Mouse (Mus musculus) embryonic facial prominence, embryonic 11.5 days (tissue): ENCODE results near the gene Vasp. TPM values are rescaled to one million over a fixed set of nuclear protein-coding genes. Genes with fewer than 3 reads are reported as not detected.
A peak's percentile ranks its signal among the peaks of the same experiment; 100 is the strongest.

Experiments
- ATAC-seq: fragments of 200-750 bp; cut with Nextera tagmentation; replicated peaks from 2 replicates; pipeline ENCODE4 v1.8.0; 2017; ENCODE audit warnings: low read depth; ENCODE audit not compliant: insufficient number of reproducible peaks, low FRiP score, low TSS enrichment
- DNase-seq: peaks from one replicate; pipeline ENCODE4 v3.0.0-alpha.2; 2015; ENCODE audit warnings: low spot score
- H3K27ac ChIP-seq: fragments of 300-500 bp; sonication (generic); replicated peaks from 2 replicates; pipeline ENCODE4 v1.5.1; 2014; ENCODE audit warnings: mild to moderate bottlenecking, low read depth, low read length, control low read depth
- H3K27me3 ChIP-seq: fragments of 300-500 bp; sonication (generic); 2 replicates; pipeline ENCODE4 v1.6.1; 2014; ENCODE audit warnings: mild to moderate bottlenecking, low read length, moderate library complexity, mixed read lengths; ENCODE audit not compliant: control insufficient read depth, insufficient read depth
- H3K36me3 ChIP-seq: fragments of 300-500 bp; sonication (generic); replicated peaks from 2 replicates; pipeline ENCODE4 v1.6.1; 2014; ENCODE audit warnings: low read depth, mild to moderate bottlenecking, low read length, moderate library complexity, mixed read lengths; ENCODE audit not compliant: control insufficient read depth, insufficient read depth
- H3K4me1 ChIP-seq: fragments of 300-500 bp; sonication (generic); 2 replicates; pipeline ENCODE4 v1.6.1; 2014; ENCODE audit warnings: low read length, mixed read lengths; ENCODE audit not compliant: control insufficient read depth, insufficient read depth
- H3K4me2 ChIP-seq: fragments of 300-500 bp; sonication (generic); 2 replicates; pipeline ENCODE4 v1.6.1; 2014; ENCODE audit warnings: low read depth, mild to moderate bottlenecking, control low read depth, low read length, moderate library complexity
- H3K4me3 ChIP-seq: fragments of 300-500 bp; sonication (generic); 2 replicates; pipeline ENCODE4 v1.5.1; 2014; ENCODE audit warnings: low read depth, low read length, control low read depth
- H3K9ac ChIP-seq: fragments of 300-500 bp; sonication (generic); replicated peaks from 2 replicates; pipeline ENCODE4 v1.6.1; 2014; ENCODE audit warnings: mild to moderate bottlenecking, control low read depth, low read length
- H3K9me3 ChIP-seq: fragments of 300-500 bp; sonication (generic); replicated peaks from 2 replicates; pipeline ENCODE4 v1.6.1; 2016; ENCODE audit warnings: mild to moderate bottlenecking, low read length, inconsistent platforms, mixed read lengths; ENCODE audit not compliant: control insufficient read depth
- WGBS: fragments of 180-500 bp; shearing (Covaris S2); extraction: QIAGEN DNeasy Blood & Tissue Kit; methylation state at CpG from one replicate; pipeline ENCODE4 v1.1.7; 2014; 5-methylcytosine and 5-hydroxymethylcytosine counted together
- polyA plus RNA-seq: library from polyadenylated mRNA; unstranded; fragments of >200 nt; fragmentation: Nextera tagmentation; extraction: Ambion mirVana; gene quantifications from 2 replicates; pipeline ENCODE4 v1.2.1, GENCODE M21; 2014

Gene Vasp
- polyA plus RNA-seq, 1 experiment from 2014 or later, result 53.2 TPM

GRCm38 (mm10) chr7:19305796-19306765, 34.5 kb upstream of the Vasp start:
- DNase-seq (no peak), ATAC-seq (no peak)
- H3K27ac ChIP-seq, result no peak overlapping the region
- H3K9me3 ChIP-seq, result no peaks in the 10 kb centered on the region
- H3K4me2 ChIP-seq, result no peak overlapping the region
- peaks cover 6% of the 10 kb centered on the region for H3K4me1 ChIP-seq
- H3K9ac ChIP-seq, result no peak overlapping the region
- no peak overlapping the region for H3K4me3 ChIP-seq
- H3K27me3 ChIP-seq, result peaks cover 45% of the 10 kb centered on the region
- H3K36me3 ChIP-seq, result no peaks in the 10 kb centered on the region
- 45% methylated on average over 16 of the region's 16 CpGs for WGBS

GRCm38 (mm10) chr7:19305413-19305735, 33.8 kb upstream of the Vasp start:
- H3K9ac ChIP-seq, result no peak overlapping the region
- DNase-seq, result no peak
- peaks cover 45% of the 10 kb centered on the region for H3K27me3 ChIP-seq
- ATAC-seq, result no peak
- H3K27ac ChIP-seq, result no peak overlapping the region
- no peaks in the 10 kb centered on the region for H3K36me3 ChIP-seq
- no peak overlapping the region; the same call in none of the 2 replicates for H3K4me2 ChIP-seq
- H3K4me1 ChIP-seq, result peaks cover 6% of the 10 kb centered on the region
- 7% methylated on average over 6 of the region's 6 CpGs for WGBS
- H3K9me3 ChIP-seq, result no peaks in the 10 kb centered on the region
- H3K4me3 ChIP-seq, result no peak overlapping the region

GRCm38 (mm10) chr7:19304501-19305412, 33.1 kb upstream of the Vasp start:
- H3K27me3 ChIP-seq, result peaks cover 45% of the 10 kb centered on the region
- peaks cover 6% of the 10 kb centered on the region for H3K4me1 ChIP-seq
- H3K36me3 ChIP-seq, result no peaks in the 10 kb centered on the region
- H3K9ac ChIP-seq, result no peak overlapping the region
- 1% methylated on average over 47 of the region's 48 CpGs for WGBS
- peak overlapping the region; percentile 23; the same call in 1 of the 2 replicates for H3K4me3 ChIP-seq
- no peak overlapping the region for H3K27ac ChIP-seq
- DNase-seq (no peak), ATAC-seq (no peak)
- no peaks in the 10 kb centered on the region for H3K9me3 ChIP-seq
- H3K4me2 ChIP-seq, result peak overlapping the region; percentile 30

- Histone ChIP-seq H3K9me3 (no peaks in the 10 kb centered on the region), H3K4me1 (peaks cover 6% of the 10 kb centered on the region), H3K27ac (no peak overlapping the region), H3K27me3 (peaks cover 45% of the 10 kb centered on the region), H3K4me2 (peak overlapping the region; percentile 14), H3K9ac (no peak overlapping the region), H3K4me3 (peak overlapping the region; percentile 14; the same call in 1 of the 2 replicates), H3K36me3 (no peaks in the 10 kb centered on the region)
- DNase-seq, result peak; percentile 86
- WGBS, result under 1% methylated on average over 16 of the region's 16 CpGs
- ATAC-seq, result no peak
Measured at GRCm38 (mm10) chr7:19303770-19304169, 32.2 kb upstream of the Vasp start.

- no peak for ATAC-seq
- Histone ChIP-seq H3K9ac (no peak overlapping the region), H3K4me1 (peaks cover 6% of the 10 kb centered on the region), H3K36me3 (no peaks in the 10 kb centered on the region), H3K4me3 (no peak overlapping the region), H3K27ac (no peak overlapping the region), H3K27me3 (peaks cover 45% of the 10 kb centered on the region), H3K9me3 (no peaks in the 10 kb centered on the region), H3K4me2 (no peak overlapping the region)
- WGBS, result 68% methylated on average over 12 of the region's 12 CpGs
- DNase-seq, result no peak
Measured at GRCm38 (mm10) chr7:19303046-19303305, 31.4 kb upstream of the Vasp start.

GRCm38 (mm10) chr7:19302264-19303045, 30.8 kb upstream of the Vasp start:
- DNase-seq, result no peak
- H3K4me1 ChIP-seq, result peaks cover 6% of the 10 kb centered on the region
- H3K4me3 ChIP-seq, result no peak overlapping the region; the same call in 1 of the 2 replicates
- peaks cover 45% of the 10 kb centered on the region for H3K27me3 ChIP-seq
- no peak for ATAC-seq
- no peak overlapping the region for H3K27ac ChIP-seq
- no peak overlapping the region for H3K9ac ChIP-seq
- H3K9me3 ChIP-seq, result no peaks in the 10 kb centered on the region
- 52% methylated on average over 13 of the region's 13 CpGs for WGBS
- H3K4me2 ChIP-seq, result no peak overlapping the region
- H3K36me3 ChIP-seq, result no peaks in the 10 kb centered on the region

GRCm38 (mm10) chr7:19301461-19302263, 30.0 kb upstream of the Vasp start:
- Histone ChIP-seq H3K4me3 (peak overlapping the region; percentile 12; the same call in 1 of the 2 replicates), H3K27me3 (peaks cover 45% of the 10 kb centered on the region), H3K9ac (no peak overlapping the region), H3K27ac (no peak overlapping the region), H3K9me3 (no peaks in the 10 kb centered on the region), H3K4me2 (peak overlapping the region; percentile 30), H3K4me1 (peaks cover 6% of the 10 kb centered on the region), H3K36me3 (no peaks in the 10 kb centered on the region)
- ATAC-seq, result no peak
- no peak for DNase-seq
- WGBS, result 12% methylated on average over 16 of the region's 16 CpGs
